Mouse (Mus musculus): ENCODE data around the gene Erlin1.

The Erlin1 gene

GRCm38 (mm10) chr19:43998802-43999527 is 70.6 kb downstream of the Erlin1 start:
- DNase-seq (ENCODE audit: low spot score in 2 of 2), result no peak

GRCm38 (mm10) chr19:43998101-43998500 is 71.5 kb downstream of the Erlin1 start:
- no peak for DNase-seq (ENCODE audit: low spot score in 2 of 2)

- no peak for DNase-seq (ENCODE audit: low spot score in 2 of 2)
Observed at GRCm38 (mm10) chr19:43995427-43995826, 74.2 kb downstream of the Erlin1 start.

- DNase-seq (ENCODE audit: low spot score in 2 of 2), result no peak
Observed at GRCm38 (mm10) chr19:43992464-43992863, 77.1 kb downstream of the Erlin1 start.

GRCm38 (mm10) chr19:43990362-43990761 is 79.2 kb downstream of the Erlin1 start:
- DNase-seq (ENCODE audit: low spot score in 2 of 2), result no peak

- no peak for DNase-seq (ENCODE audit: low spot score in 2 of 2)
Observed at GRCm38 (mm10) chr19:43986069-43986794, 83.4 kb downstream of the Erlin1 start, which contains the start of gene Cpn1. Gene Cpn1, minus strand, starts transcription at chr19:43986556.

Measured in cerebellum, postnatal 4 days (tissue).